Mouse (Mus musculus) cerebellum, adult 8-10 months (tissue): ENCODE measurements around the gene Manea.
"Not testable (repeated sequence)": the region's sequence is repeated elsewhere in the genome, so short reads cannot be mapped to it uniquely, and the experiment has no call there.

Experiments
- DNase-seq: peaks from one replicate; pipeline ENCODE4 v3.0.0; 2022

Gene Manea

DNA sequence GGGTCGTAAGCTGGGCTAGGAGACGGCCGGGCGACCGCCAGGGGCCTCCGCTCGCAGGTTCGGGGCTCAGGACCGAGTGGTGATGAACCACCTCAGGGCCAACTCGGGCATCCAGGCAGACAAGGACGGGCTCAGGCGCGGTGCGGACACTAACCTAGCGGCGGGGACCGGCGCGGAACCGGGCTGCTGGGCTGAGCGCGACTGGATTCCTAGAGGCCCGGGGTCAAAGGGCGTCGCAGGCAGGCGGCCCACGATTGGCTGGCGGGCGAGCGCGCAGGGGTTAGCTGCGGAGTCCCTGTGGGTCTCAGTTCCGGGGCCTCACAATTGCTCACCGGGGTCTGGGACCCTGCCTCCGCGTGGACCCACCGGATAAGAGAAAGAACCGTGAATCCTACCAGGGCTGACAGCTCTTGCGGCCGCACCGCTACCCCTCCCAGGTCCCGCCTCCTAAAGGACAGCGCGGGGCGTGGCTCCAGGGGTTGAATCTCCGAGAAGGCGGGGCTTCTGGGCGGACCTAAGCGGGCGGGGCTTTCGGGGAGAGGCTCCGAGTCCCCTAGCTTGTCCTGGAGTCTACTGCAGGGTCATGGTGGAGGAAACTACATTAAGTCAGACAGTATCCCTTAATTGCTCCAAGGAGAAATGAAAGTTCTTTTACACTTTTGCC, at the start of gene Manea:
TSS of gene Manea (minus strand) at position 449 of the 664 bp plus-strand sequence.
- peak; percentile 91 for DNase-seq

DNA sequence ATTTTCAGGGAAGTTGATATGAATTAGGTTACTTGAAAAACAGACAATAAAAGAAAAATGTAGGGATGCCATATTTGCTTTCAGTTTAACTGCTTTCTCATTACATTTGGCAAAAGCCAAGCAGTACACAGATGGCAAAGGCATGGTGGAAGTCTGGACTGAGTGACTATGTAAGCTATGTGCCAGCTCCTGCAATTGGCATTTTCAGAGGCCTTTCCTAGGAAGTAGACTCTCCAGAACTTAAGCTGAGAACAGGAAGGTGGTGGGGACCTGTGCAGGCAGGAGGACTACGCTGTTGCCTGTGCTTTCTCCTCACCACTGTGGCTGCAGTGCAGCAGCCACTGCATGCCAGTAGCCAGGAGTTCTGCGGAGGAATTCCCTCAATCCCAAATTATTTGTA, 7.9 kb upstream of the Manea start:
- DNase-seq = peak; percentile 55

GRCm38 (mm10) chr4:26353643-26354231, 7.0 kb upstream of the Manea start:
- no peak for DNase-seq

- DNase-seq = no peak
Measured at GRCm38 (mm10) chr4:26347239-26347638, 548 bp upstream of the Manea start.

GRCm38 (mm10) chr4:26345741-26346442, 799 bp downstream of the Manea start:
- no peak for DNase-seq

DNA sequence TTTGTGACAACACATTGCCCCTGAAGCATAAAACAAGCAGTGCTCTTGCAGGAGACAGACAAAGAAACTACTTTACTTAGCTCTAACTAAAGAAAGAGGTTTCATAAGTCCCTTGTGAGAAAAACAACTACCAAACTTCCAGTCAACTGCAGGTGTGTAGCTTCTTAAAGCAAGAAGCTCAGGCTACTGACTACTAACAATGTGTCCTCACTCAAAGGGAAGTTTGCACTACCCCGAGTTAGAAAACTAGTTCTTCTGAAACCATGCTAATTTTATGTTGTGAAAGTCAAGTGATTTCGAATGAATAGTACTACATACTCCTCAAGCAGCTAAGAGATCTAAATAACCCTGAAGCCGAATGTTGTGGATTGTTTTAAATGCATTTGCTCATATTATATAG, 1.6 kb downstream of the Manea start:
- DNase-seq = no peak

DNA sequence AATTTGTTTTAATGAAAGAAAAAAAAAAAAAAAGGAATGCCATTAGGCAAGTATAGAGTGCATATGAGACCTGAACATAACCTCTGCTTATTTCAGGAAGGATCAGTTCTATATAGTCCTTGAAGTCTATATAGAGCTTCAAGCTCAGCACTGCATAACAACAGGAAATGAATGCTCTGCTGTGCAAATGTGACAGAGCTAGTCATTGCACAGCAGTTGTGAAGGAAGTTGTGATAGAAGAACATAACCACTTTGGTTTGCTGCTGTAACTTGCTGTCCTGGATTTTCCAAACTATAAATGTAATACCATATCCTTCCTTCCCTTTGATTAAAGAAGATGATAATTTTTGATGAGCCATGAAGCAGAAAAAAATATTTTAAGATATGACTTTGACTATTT, 4.3 kb downstream of the Manea start:
- no peak for DNase-seq

DNA sequence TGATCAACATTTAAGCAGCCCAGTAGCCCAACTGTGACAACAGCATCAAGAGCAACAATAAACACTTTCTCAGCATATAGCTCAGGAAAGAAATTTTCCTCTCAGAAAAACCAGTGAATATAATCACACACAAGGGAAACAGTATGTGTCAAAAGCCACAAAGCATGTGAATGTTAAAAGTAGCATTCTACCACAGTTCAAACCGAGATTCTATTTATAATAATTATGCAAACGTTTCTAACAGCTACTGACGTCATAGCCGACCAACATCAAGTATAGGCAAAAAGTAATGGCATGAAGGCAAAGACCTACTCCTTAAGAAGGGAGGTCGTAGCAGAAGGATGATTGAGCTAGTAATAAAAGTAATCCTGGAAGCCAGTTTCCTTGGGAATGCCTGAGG, 8.1 kb downstream of the Manea start:
- DNase-seq = no peak

DNA sequence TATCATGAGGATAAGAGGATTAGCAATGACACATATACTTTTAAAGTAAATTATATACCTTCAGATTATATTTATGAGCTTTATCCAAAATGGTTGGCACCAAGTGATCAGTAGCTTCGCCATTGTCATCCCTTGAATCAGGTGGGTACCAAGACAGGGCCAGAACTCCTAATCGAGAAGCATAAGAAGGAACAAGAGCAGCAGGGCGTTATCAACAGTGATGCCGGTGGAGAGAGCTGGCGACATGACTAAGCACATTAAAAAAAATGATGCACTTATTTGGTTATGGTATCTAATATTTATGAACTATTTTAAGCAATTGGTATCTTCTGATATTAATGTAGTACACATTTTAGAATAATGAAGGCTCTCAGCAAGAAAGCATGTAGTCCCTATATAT, 10.1 kb downstream of the Manea start:
- DNase-seq = no peak

- DNase-seq = not testable (repeated sequence)
Measured at GRCm38 (mm10) chr4:26304731-26305130, 42.0 kb downstream of the Manea start.

DNA sequence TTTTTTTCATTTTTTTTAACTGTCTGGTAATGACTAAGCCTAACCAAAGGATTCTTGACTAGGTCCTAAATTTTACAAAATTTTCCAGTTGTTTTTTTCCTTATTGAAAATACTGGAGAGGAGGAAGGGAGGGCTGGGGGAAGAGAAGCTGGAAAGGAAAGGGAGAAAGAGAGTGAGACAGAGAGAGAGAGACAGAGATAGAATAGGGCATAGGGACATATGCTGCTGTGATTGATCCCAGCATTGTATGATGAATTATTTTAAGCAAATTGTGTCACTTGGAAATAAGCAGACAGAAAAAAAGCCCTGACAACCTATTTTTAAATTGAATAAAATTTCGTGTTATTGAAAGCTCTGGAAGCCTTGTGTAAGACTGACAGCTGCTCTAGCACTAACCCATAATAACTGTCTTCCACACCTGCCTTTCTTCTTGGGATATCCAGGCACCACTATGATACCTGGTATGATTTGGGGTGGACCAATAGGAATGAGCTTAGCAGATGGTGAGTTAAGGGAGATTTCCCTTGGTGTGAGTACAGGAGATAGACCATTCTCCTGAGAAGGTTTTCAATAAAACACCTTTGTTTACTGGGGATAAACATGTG, 69.5 kb downstream of the Manea start:
- DNase-seq = no peak

- no peak for DNase-seq
Measured at GRCm38 (mm10) chr4:26276264-26276663, 70.4 kb downstream of the Manea start.

GRCm38 (mm10) chr4:26275769-26276168, 70.9 kb downstream of the Manea start:
- DNase-seq = no peak
